Mouse (Mus musculus) intestine, embryonic 15.5 days (tissue): ENCODE results near the gene Gpr132. TPM values are rescaled to one million over a fixed set of nuclear protein-coding genes. Genes with fewer than 3 reads are reported as not detected.
A peak's percentile ranks its signal among the peaks of the same experiment; 100 is the strongest.
"Not testable (repeated sequence)": the region's sequence is repeated elsewhere in the genome, so short reads cannot be mapped to it uniquely, and the experiment has no call there.

Source experiments
- ATAC-seq: fragments of 200-750 bp; cut with Nextera tagmentation; 2 replicates; pipeline ENCODE4 v1.8.0; 2017; ENCODE audit warnings: moderate TSS enrichment, moderate library complexity
- H3K27ac ChIP-seq: fragments of 300-500 bp; sonication (generic); 2 replicates; pipeline ENCODE4 v1.5.1; 2015; ENCODE audit warnings: mild to moderate bottlenecking, inconsistent platforms
- H3K27me3 ChIP-seq: fragments of 300-500 bp; sonication (generic); replicated peaks from 2 replicates; pipeline ENCODE4 v1.6.1; 2015; ENCODE audit warnings: inconsistent platforms
- H3K36me3 ChIP-seq: fragments of 300-500 bp; sonication (generic); 2 replicates; pipeline ENCODE4 v1.6.1; 2015; ENCODE audit warnings: inconsistent platforms
- H3K4me1 ChIP-seq: fragments of 300-500 bp; sonication (generic); replicated peaks from 2 replicates; pipeline ENCODE4 v1.6.1; 2015; ENCODE audit warnings: inconsistent platforms
- H3K4me2 ChIP-seq: fragments of 300-500 bp; sonication (generic); replicated peaks from 2 replicates; pipeline ENCODE4 v1.6.1; 2015; ENCODE audit warnings: mild to moderate bottlenecking, inconsistent platforms
- H3K4me3 ChIP-seq: fragments of 300-500 bp; sonication (generic); replicated peaks from 2 replicates; pipeline ENCODE4 v1.5.1; 2015; ENCODE audit warnings: inconsistent platforms
- H3K9ac ChIP-seq: fragments of 300-500 bp; sonication (generic); 2 replicates; pipeline ENCODE4 v1.6.1; 2015; ENCODE audit warnings: inconsistent platforms
- H3K9me3 ChIP-seq: fragments of 300-500 bp; sonication (generic); 2 replicates; pipeline ENCODE4 v1.6.1; 2016; ENCODE audit warnings: inconsistent platforms
- WGBS: fragments of 180-500 bp; shearing (Covaris S2); methylation state at CpG from one replicate; pipeline ENCODE4 v1.1.7; 2015; 5-methylcytosine and 5-hydroxymethylcytosine counted together
- polyA plus RNA-seq: library from polyadenylated mRNA; unstranded; fragments of >200 nt; fragmentation: Nextera tagmentation; extraction: Ambion mirVana; gene quantifications from 2 replicates; pipeline ENCODE4 v1.2.1, GENCODE M21; 2015

Gpr132 gene
- polyA plus RNA-seq, 1 experiment from 2014 or later: 0.24 TPM

DNA sequence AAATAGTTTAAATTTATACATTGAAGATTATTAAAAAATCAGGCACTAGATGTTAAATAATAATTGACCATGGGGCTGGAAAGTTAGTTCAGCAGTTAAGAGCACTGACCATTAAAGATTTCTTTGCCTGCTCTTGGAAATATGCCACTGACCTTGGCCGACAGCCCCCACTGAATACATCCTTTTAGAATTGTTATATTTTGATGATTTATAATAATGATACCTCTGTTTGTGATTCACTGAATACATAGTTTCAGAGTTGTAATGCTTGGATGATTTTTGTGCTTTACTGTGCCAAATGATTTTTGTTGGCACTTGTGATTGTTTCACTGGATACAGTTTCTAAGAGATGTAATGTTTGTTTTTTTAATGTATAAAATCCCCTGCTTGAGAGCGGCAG is 25.9 kb downstream of the Gpr132 start:
- H3K4me1 ChIP-seq, H3K27me3 ChIP-seq, H3K27ac ChIP-seq, H3K4me3 ChIP-seq, H3K9me3 ChIP-seq, H3K36me3 ChIP-seq, H3K9ac ChIP-seq, H3K4me2 ChIP-seq, ATAC-seq: not testable (repeated sequence)
- 63% methylated on average over 2 of the region's 2 CpGs for WGBS

DNA sequence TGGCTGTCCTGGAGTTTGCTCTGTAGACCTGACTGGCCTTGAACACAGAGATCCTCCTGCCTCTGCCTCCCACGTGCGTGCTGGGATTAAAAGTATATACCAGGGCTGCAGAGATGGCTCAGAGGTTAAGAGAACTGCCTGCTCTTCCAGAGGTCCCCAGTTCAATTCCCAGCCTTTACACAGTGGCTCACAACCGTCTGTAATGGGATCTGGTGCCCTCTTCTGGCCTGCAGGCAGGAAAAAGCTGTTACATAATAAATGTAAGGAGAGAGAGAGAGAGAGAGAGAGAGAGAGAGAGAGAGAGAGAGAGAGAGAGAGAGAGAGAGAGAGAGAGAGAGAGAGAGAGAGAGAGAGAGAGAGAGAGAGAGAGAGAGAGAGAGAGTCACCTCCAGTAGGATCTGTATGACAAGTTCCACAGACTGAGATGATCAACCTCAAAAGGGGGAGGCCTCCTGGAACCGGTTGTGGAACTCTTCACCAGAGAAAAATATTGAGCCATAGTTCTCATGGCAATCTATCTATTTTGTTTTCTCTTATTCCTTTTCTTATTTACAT is 26.6 kb downstream of the Gpr132 start:
- H3K9ac ChIP-seq, H3K4me3 ChIP-seq, H3K27me3 ChIP-seq, ATAC-seq, H3K9me3 ChIP-seq, H3K4me2 ChIP-seq, H3K27ac ChIP-seq, H3K4me1 ChIP-seq, H3K36me3 ChIP-seq: not testable (repeated sequence)
- 72% methylated on average over 4 of the region's 4 CpGs for WGBS

DNA sequence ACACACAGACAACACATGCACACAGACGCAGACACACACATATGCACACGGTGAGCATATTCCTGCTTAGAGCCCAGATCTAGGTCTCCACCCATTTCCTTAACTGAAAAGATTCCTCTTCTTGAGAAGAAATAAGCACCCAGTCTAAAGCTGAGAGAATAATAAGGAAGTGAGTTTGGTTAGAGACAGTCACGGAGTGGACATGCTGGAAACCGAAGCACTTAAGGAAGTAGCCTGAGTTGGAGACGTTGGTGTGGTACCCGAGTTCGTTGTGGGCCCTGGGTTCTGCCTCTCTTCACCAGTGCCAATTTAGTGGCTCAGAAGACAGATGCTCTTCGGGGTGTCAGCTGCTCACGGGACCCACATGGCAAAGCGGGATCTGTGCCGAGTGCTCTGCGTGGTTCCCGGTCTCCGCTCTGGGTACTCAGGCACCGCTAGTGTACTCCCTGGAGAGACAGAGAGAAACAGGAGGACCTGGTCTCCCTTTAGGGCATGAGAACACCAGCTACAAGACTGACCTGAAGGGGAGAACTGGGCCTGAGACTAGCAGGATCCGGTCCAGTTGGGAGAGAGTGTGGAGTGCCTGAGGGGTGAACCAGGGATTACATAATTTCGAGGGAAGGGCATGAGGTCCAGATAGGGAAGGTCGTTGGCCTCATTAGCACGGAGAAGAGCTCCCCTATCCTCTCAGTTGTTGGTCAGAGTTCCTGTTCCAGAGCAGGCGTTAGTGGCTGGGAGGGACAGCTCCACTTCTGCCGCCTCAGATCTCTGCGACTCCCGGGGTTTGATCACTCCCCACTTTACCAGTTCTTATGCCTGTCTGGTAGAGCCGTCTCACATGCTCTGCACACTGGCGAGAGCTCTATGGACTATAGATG is 27.6 kb downstream of the Gpr132 start:
- no peaks in the 10 kb centered on the region for H3K4me1 ChIP-seq
- 78% methylated on average over 25 of the region's 25 CpGs for WGBS
- H3K36me3 ChIP-seq: no peaks in the 10 kb centered on the region
- no peak for ATAC-seq
- no peaks in the 10 kb centered on the region for H3K9me3 ChIP-seq
- no peak overlapping the region for H3K4me3 ChIP-seq
- H3K4me2 ChIP-seq: no peak overlapping the region
- no peak overlapping the region for H3K9ac ChIP-seq
- no peaks in the 10 kb centered on the region for H3K27me3 ChIP-seq
- H3K27ac ChIP-seq: no peak overlapping the region

DNA sequence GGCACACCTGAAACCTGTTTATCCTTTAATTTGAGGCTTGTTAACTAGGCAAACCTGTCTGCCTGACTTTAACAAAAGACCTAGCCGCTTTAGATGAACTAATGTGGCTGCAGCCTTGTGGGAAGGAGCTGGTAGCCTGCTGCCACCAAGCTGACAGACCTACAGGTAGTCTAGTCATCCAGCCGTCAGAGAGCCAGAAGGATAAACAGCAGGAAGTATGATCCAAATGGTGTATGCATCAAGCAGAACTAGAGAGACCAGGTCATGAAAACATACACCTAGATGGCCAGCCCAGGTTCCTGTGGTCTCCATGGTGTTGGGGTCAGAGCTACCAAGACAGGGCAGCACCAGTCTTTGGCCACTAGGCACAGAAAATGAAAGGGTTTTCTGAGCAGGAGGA is 33.0 kb downstream of the Gpr132 start:
- H3K27ac ChIP-seq: no peak overlapping the region
- no peak overlapping the region for H3K9ac ChIP-seq
- ATAC-seq: no peak
- peaks cover 5% of the 10 kb centered on the region; the same call in 1 of the 2 replicates for H3K4me1 ChIP-seq
- H3K36me3 ChIP-seq: no peaks in the 10 kb centered on the region
- 69% methylated on average over 2 of the region's 2 CpGs for WGBS
- H3K4me2 ChIP-seq: no peak overlapping the region
- H3K4me3 ChIP-seq: no peak overlapping the region
- H3K27me3 ChIP-seq: no peaks in the 10 kb centered on the region
- no peaks in the 10 kb centered on the region for H3K9me3 ChIP-seq

DNA sequence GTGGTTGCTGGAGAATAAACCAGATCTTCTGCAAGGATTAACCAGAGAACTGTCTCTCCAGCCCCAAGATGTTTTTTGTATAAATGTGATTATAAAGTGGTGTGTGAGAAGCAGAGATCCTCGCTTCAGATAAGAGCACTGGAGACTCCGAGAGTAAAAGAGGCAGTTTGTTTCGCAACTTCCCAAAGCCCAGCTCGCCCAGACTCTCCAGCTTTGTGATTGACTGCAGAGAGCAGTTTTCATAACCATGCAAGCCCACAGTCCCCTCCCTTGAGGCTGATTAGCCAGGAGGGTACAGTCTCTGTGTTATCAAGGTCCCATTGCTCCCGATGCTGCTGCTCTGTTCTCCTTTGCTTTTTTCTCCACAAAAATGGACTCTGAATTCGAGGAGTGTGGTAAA is 34.5 kb downstream of the Gpr132 start:
- no peaks in the 10 kb centered on the region for H3K36me3 ChIP-seq
- H3K4me2 ChIP-seq: no peak overlapping the region
- peaks cover 5% of the 10 kb centered on the region; the same call in 1 of the 2 replicates for H3K4me1 ChIP-seq
- ATAC-seq: no peak
- 70% methylated on average over 6 of the region's 6 CpGs for WGBS
- no peaks in the 10 kb centered on the region for H3K9me3 ChIP-seq
- no peak overlapping the region for H3K4me3 ChIP-seq
- no peaks in the 10 kb centered on the region for H3K27me3 ChIP-seq
- H3K9ac ChIP-seq: no peak overlapping the region; the same call in 1 of the 2 replicates
- no peak overlapping the region for H3K27ac ChIP-seq

DNA sequence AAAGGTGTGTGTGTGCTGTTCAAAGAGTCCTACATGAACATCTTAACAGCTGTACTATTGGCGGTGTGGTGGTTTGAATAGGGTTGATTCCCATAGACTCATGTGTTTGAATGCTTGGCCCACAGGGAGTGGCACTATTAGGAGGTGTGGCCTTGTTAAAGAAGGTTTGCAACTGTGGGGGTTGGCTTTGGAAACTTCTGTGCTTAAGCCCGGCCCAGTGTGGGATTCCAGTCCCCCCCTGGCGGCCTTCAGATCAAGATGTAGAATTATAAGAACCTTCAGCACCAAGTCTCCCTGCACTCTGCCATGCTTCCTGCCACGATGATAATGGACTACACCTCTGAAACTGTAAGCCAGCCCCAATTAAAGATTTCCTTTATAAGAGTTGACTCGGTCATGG is 35.6 kb downstream of the Gpr132 start:
- H3K9me3 ChIP-seq: no peaks in the 10 kb centered on the region
- no peak for ATAC-seq
- no peak overlapping the region for H3K4me3 ChIP-seq
- no peak overlapping the region for H3K9ac ChIP-seq
- peaks cover 12% of the 10 kb centered on the region for H3K4me1 ChIP-seq
- 94% methylated on average over 5 of the region's 5 CpGs for WGBS
- no peak overlapping the region for H3K27ac ChIP-seq
- no peaks in the 10 kb centered on the region for H3K27me3 ChIP-seq
- peaks cover 5% of the 10 kb centered on the region for H3K36me3 ChIP-seq
- no peak overlapping the region for H3K4me2 ChIP-seq

DNA sequence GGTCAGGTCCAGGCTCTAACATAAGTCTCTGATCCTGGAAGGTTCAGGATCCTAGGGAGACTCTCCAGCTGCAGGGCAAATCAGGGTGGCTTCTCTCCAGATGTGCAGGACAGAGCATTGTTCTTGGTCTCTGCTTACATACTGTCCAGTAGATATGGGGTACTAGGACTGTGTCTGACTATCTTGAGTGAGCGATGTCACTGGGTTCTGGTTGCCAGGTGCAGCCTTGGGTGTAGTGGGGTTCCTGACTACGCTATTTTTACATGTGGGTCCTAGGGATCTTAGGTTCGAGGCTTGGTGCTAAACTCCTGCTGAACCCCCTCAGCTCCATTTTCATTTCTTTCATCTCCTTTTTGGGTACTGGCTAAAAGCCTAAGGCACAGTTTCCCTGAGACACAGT is 37.5 kb downstream of the Gpr132 start:
- ATAC-seq: no peak
- H3K27me3 ChIP-seq: no peaks in the 10 kb centered on the region
- peaks cover 8% of the 10 kb centered on the region for H3K36me3 ChIP-seq
- no peaks in the 10 kb centered on the region for H3K9me3 ChIP-seq
- peak overlapping the region; percentile 70 for H3K4me2 ChIP-seq
- H3K4me3 ChIP-seq: peak overlapping the region; percentile 84
- H3K27ac ChIP-seq: no peak overlapping the region
- peaks cover 24% of the 10 kb centered on the region for H3K4me1 ChIP-seq
- 83% methylated on average over 3 of the region's 3 CpGs for WGBS
- peak overlapping the region; percentile 65 for H3K9ac ChIP-seq

DNA sequence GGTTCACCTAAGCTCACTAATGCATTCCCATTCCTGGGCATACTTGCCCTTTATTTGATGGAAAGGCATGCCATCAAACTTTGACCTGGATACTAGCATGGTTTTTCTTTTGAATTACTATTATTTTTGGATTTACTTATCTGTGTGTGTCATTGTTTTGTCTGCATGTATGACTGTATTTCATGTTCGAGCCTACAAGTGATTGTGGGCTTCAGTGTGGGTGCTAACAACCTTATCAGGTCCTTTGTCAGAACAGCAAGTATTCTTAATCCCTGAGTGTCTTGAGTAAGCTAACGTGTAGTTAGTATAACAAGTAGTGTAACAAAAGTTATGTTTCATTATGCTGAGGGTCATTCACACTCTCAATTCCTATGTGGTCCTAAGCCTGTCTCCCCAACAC is 37.9 kb downstream of the Gpr132 start:
- ATAC-seq: 0 out of 2 replicates have a peak, but pooled peaks have one; percentile 3
- H3K4me1 ChIP-seq: peaks cover 25% of the 10 kb centered on the region
- peaks cover 8% of the 10 kb centered on the region for H3K36me3 ChIP-seq
- peak overlapping the region; percentile 70 for H3K4me2 ChIP-seq
- no peaks in the 10 kb centered on the region for H3K9me3 ChIP-seq
- H3K27ac ChIP-seq: peak overlapping the region; percentile 93; the same call in 1 of the 2 replicates
- H3K9ac ChIP-seq: peak overlapping the region; percentile 65
- H3K4me3 ChIP-seq: peak overlapping the region; percentile 84
- 29% methylated on average over 2 of the region's 2 CpGs for WGBS
- H3K27me3 ChIP-seq: no peaks in the 10 kb centered on the region

DNA sequence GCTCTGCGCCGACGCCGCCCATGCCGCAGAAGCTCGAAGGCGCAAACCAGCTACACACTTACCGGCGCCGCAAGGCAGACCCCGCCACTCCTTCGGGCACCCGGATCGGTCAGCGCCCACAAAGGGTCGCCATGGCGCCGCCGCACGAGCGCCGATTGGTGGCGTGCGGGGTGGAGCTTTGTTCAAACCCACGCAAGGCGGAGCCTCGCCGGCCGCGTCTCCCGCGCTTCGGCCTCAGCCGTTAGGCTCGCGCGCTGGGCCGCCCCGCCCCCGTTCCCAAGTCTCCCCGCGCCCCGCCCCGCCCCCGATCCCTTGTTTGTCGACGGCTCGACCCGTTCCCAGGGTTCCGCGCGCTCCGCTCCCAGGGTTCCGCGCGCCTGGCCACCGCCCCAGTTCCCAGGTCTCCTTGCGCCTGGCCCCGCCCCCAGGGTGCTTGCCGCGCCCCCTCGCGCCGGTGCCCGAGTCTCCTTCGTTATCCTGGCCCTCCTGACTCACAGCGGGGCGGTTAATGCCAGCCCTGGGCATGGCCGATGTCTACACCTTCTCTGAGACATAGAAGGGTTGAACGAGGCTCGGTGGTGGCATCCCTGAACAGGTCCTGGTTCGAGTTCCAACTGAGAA is 38.7 kb downstream of the Gpr132 start, which contains the start of gene Cdca4:
Gene Cdca4, minus strand, starts transcription at position 180 of the 621 bp plus-strand sequence.
- peaks cover 8% of the 10 kb centered on the region for H3K36me3 ChIP-seq
- H3K4me2 ChIP-seq: peak within 1 kb of the TSS; percentile 72
- peak within 1 kb of the TSS; percentile 95 for H3K9ac ChIP-seq
- no peaks in the 10 kb centered on the region for H3K27me3 ChIP-seq
- H3K27ac ChIP-seq: peak within 1 kb of the TSS; percentile 93
- H3K4me3 ChIP-seq: peak within 1 kb of the TSS; percentile 84
- WGBS: under 1% methylated on average over 65 of the region's 72 CpGs
- no peaks in the 10 kb centered on the region for H3K9me3 ChIP-seq
- peak; percentile 98 for ATAC-seq
- H3K4me1 ChIP-seq: peaks cover 33% of the 10 kb centered on the region

DNA sequence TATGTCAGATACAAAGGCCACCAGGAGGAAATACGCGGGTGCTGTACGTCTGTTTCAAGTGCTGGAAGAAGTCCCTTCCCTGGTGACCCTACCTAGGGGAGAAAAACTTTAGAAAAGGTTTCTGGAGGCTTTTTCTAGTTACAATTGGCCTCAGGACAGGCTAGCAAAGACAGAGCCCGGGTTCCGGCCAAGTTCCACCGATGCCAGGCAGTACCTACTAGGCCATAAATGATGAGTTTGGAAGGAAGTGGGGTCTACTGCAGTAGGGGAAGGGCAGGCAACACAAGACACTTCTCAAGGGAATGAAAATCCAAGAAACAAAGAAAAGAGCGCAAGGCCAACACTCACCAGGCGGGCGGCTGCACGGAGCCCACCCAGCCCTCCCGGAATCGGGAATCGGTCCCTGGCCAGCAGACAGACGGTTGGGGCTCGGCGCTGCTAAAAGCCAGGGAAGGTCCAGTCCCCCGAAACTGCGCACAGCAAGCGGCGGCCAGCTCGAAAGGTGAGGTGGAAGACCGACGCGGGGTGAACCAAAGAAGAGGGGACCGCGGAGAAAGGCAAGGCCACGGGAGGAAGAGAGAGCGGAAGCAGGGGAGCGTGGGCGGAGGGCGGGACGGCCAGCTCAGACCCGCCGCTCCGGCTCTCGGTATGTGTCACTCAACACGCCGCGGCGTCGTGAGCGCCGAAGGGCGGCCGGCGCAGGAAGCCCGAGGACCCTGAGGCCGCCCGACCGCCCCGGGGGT is 39.4 kb downstream of the Gpr132 start:
- ATAC-seq: peak; percentile 88
- no peaks in the 10 kb centered on the region for H3K9me3 ChIP-seq
- H3K9ac ChIP-seq: peak overlapping the region; percentile 95
- WGBS: under 1% methylated on average over 51 of the region's 51 CpGs
- H3K4me1 ChIP-seq: peaks cover 39% of the 10 kb centered on the region
- H3K27ac ChIP-seq: peak overlapping the region; percentile 93
- peak overlapping the region; percentile 84 for H3K4me3 ChIP-seq
- peaks cover 8% of the 10 kb centered on the region for H3K36me3 ChIP-seq
- H3K27me3 ChIP-seq: no peaks in the 10 kb centered on the region
- H3K4me2 ChIP-seq: peak overlapping the region; percentile 72

DNA sequence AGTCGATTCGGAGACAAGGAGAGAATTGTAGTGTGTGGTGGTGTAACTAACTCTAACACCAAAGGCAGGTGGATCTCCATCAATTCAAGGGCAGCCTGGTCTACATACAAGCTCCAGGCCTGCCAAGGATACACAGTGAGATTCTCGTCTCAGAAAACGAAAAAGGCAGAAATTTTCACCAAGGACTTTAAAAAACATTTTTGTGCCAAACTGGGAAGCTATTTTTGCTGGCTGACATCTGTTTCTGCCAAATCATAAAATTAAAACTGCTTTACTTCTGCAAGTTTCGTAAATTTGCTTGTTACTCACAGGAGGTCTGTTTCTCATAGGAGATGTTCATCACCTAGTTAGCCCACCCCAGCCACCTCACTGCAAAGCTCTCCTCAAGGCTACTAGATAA is 42.1 kb downstream of the Gpr132 start:
- H3K4me2 ChIP-seq: no peak overlapping the region
- no peak for ATAC-seq
- peaks cover 55% of the 10 kb centered on the region for H3K4me1 ChIP-seq
- H3K27ac ChIP-seq: no peak overlapping the region
- H3K36me3 ChIP-seq: peaks cover 18% of the 10 kb centered on the region
- 88% methylated on average over 5 of the region's 5 CpGs for WGBS
- H3K4me3 ChIP-seq: no peak overlapping the region
- no peaks in the 10 kb centered on the region for H3K27me3 ChIP-seq
- no peak overlapping the region for H3K9ac ChIP-seq
- H3K9me3 ChIP-seq: no peaks in the 10 kb centered on the region

DNA sequence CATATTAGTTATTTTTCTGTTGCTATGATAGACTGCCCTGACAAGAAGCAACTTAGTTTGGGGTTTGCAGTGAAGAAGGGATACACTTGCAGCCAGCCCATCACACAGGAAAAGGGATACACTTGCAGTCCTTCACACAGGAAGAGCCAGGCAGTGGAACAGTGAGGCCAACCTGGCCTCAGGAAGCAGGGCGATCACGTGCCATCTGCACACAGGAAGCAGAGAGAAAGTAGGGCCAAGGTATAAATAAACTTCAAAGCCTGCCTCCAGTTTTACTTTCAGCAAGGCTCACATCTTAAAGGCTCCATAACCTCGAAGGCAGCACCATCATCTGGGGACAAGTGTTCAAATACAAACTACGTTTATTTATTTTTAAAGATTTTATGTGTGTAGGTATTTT is 44.8 kb downstream of the Gpr132 start:
- H3K4me1 ChIP-seq: peaks cover 57% of the 10 kb centered on the region
- ATAC-seq: no peak

More for the DNA sequence above, 44.8 kb downstream of the Gpr132 start:
- Histone ChIP-seq H3K9me3 (no peaks in the 10 kb centered on the region), H3K4me3 (no peak overlapping the region), H3K4me2 (no peak overlapping the region), H3K27me3 (no peaks in the 10 kb centered on the region), H3K9ac (no peak overlapping the region), H3K27ac (peak overlapping the region; percentile 15; the same call in 1 of the 2 replicates), H3K36me3 (peaks cover 39% of the 10 kb centered on the region)
- WGBS: 63% methylated on average over 4 of the region's 4 CpGs
